Mouse (Mus musculus) G1E (cell line): ENCODE measurements around the gene Cyp2c50. TPM values are rescaled to one million over a fixed set of nuclear protein-coding genes. Genes with fewer than 3 reads are reported as not detected.
"Not testable (repeated sequence)": the region's sequence is repeated elsewhere in the genome, so short reads cannot be mapped to it uniquely, and the experiment has no call there.

ENCODE experiments used
- ATAC-seq: 2 replicates; pipeline ENCODE4 v1.8.0; 2016; ENCODE audit warnings: mild to moderate bottlenecking; ENCODE audit not compliant: insufficient number of reproducible peaks, poor library complexity, low FRiP score, severe bottlenecking; ENCODE audit errors: extremely low read depth
- DNase-seq: peaks from one replicate; pipeline ENCODE4 v3.0.0; 2012; ENCODE audit warnings: low spot score
- H3K27me3 ChIP-seq: 2 replicates; pipeline ENCODE4 v1.6.1; 2012; ENCODE audit warnings: mild to moderate bottlenecking, low read length, inconsistent platforms; ENCODE audit not compliant: insufficient read depth
- H3K36me3 ChIP-seq: replicated peaks from 2 replicates; pipeline ENCODE3; 2012; ENCODE audit warnings: mild to moderate bottlenecking, inconsistent platforms
- H3K4me1 ChIP-seq: 2 replicates; pipeline ENCODE4 v1.6.1; 2012; ENCODE audit warnings: low read depth, low read length, inconsistent platforms, mixed read lengths; ENCODE audit not compliant: insufficient read depth
- H3K4me3 ChIP-seq: 2 replicates; pipeline ENCODE4 v1.5.1; 2012; ENCODE audit warnings: low read depth, mild to moderate bottlenecking, inconsistent platforms, low read length, moderate library complexity, mixed read lengths
- H3K9me3 ChIP-seq: replicated peaks from 2 replicates; pipeline ENCODE4 v1.6.1; 2012; ENCODE audit warnings: inconsistent platforms
- CTCF ChIP-seq: IDR thresholded peaks from 2 replicates; pipeline ENCODE4 v1.5.1; 2012; ENCODE audit warnings: low read depth, low read length, inconsistent platforms, mixed read lengths
- GATA1 ChIP-seq: IDR thresholded peaks from 2 replicates; pipeline ENCODE4 v1.6.1; 2012; ENCODE audit warnings: borderline replicate concordance, low read length, inconsistent platforms, mixed read lengths
- GATA2 ChIP-seq: IDR thresholded peaks from 2 replicates; pipeline ENCODE4 v1.6.1; 2012; ENCODE audit warnings: low read depth, low read length, inconsistent platforms, borderline replicate concordance
- POLR2AphosphoS5 ChIP-seq: IDR thresholded peaks from 2 replicates; pipeline ENCODE4 v1.6.1; 2012; ENCODE audit warnings: low read depth, low read length, inconsistent platforms; ENCODE audit not compliant: insufficient replicate concordance
- TAL1 ChIP-seq: conservative IDR thresholded peaks from 2 replicates; pipeline ENCODE4 v1.6.1; 2012; ENCODE audit warnings: low read depth, low read length, inconsistent platforms, mixed read lengths
- polyA plus RNA-seq: library from polyadenylated mRNA; stranded (reverse); fragments of >175 nt; gene quantifications from 2 replicates; pipeline ENCODE4 v1.2.3, GENCODE M21; 2012
- total RNA-seq, 2 experiments: library from RNA; stranded (forward) in 1 of 2; stranded (reverse) in 1 of 2; fragments of 200-1000 nt in 1 of 2; fragments of >200 nt in 1 of 2; fragmentation: Nextera tagmentation in 1 of 2; gene quantifications; 2 replicates each; pipeline ENCODE4 v1.2.3; 2014 to 2017

Cyp2c50 gene
- total RNA-seq (2014; fragmentation: Nextera tagmentation) (not detected in 2 replicates), total RNA-seq (2017) (not detected in 2 replicates), polyA plus RNA-seq (not detected in 2 replicates)

DNA sequence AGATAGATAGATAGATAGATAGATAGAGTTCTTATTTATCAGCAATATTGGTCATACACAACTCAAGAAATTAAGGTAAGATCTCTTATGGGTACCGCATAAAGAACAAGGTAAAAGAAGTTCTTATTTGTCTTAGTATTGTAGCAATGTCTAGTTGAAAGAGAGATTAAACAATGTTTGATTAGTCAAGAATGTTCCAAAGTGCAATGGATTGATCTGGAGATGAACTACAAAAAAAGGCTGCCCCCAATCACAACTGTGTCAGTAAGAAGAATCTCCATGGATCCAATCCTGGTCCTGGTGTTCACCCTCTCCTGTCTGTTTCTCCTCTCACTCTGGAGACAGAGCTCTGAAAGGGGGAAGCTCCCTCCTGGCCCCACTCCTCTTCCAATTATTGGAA lies at the start of gene Cyp2c50:
Gene Cyp2c50, plus strand, starts transcription at position 268 of the 400 bp plus-strand sequence.
- H3K4me1 ChIP-seq, DNase-seq, H3K27me3 ChIP-seq, ATAC-seq, H3K4me3 ChIP-seq, H3K9me3 ChIP-seq, H3K36me3 ChIP-seq: not testable (repeated sequence)

DNA sequence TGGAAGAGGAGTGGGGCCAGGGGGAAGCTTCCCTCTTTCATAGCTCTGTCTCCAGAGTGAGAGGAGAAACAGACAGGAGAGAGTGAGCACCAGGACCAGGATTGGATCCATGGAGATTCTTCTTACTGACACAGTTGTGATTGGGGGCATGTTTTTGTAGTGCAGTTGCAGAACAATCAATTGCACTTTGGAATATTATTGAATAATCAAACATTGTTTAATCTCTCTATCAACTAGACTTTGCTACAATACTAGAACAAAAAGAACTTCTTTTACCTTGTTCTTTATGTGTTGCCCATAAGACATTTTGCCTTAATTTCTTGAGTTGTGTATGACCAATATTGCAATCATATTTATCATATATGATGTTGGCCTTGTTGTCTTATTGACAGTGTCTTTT lies 15.8 kb upstream of the Cyp2c50 start, which contains the start of gene Cyp2c54:
Gene Cyp2c54, minus strand, starts transcription at position 127 of the 400 bp plus-strand sequence.
- Histone ChIP-seq H3K4me1 (no peaks in the 10 kb centered on the region), H3K9me3 (no peaks in the 10 kb centered on the region), H3K27me3 (no peaks in the 10 kb centered on the region), H3K4me3 (no peak within 1 kb of the TSS), H3K36me3 (no peaks in the 10 kb centered on the region)
- DNase-seq (no peak), ATAC-seq (no peak)
- TF ChIP-seq GATA2 = no peak
- no peak for TF ChIP-seq POLR2AphosphoS5
- no peak for TF ChIP-seq TAL1
- TF ChIP-seq CTCF = no peak
- TF ChIP-seq GATA1 = no peak

DNA sequence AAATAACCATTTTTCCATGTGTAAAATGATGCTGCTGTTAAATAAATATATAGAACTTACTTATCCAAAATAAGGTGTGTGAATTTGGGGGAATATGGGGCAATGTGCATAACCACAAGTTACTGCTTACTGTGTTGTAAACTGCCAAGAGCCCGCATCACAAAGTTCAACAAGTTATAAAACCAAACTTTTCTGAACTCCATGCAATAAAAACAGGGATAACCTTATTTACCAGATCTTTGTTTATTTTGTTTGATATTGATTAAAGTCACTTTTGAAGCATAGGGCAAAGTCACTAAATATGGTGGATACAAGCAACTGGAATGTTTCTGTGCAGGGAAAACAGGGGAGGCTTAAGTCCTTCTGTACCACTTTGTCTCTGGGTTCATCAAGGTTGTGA lies 1.1 kb upstream of the Cyp2c50 start:
- Histone ChIP-seq H3K36me3 (no peaks in the 10 kb centered on the region), H3K9me3 (no peaks in the 10 kb centered on the region), H3K27me3 (no peaks in the 10 kb centered on the region), H3K4me1 (no peaks in the 10 kb centered on the region), H3K4me3 (no peak overlapping the region)
- TF ChIP-seq CTCF = no peak
- TF ChIP-seq TAL1 = no peak
- TF ChIP-seq GATA2 = no peak
- TF ChIP-seq POLR2AphosphoS5 = no peak
- no peak for TF ChIP-seq GATA1
- DNase-seq = no peak
- no peak for ATAC-seq

DNA sequence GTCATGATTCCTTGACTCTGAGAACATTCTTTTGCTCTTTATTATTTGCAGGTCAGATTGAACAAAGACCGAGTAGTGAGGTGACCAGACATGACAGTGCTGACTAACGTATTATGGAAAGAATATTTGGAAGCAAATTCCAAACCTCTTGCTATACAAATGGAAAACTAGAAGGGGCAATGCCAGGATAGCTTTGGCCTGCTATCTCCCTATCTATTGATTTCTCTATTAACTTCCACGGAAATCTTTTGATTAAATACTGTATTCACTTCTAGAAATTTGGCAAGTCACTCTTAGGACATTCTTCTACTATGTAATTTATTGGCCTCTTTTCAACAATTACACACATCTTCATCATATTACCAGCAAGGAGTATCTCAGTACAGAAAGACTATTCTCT lies 1.6 kb downstream of the Cyp2c50 start:
- DNase-seq = no peak
- H3K4me1 ChIP-seq = no peaks in the 10 kb centered on the region
- no peaks in the 10 kb centered on the region for H3K36me3 ChIP-seq
- no peaks in the 10 kb centered on the region for H3K27me3 ChIP-seq
- no peak for ATAC-seq
- no peaks in the 10 kb centered on the region for H3K9me3 ChIP-seq
- TF ChIP-seq CTCF (no peak), TAL1 (no peak), POLR2AphosphoS5 (no peak), GATA1 (no peak), GATA2 (no peak)
- no peak overlapping the region for H3K4me3 ChIP-seq

DNA sequence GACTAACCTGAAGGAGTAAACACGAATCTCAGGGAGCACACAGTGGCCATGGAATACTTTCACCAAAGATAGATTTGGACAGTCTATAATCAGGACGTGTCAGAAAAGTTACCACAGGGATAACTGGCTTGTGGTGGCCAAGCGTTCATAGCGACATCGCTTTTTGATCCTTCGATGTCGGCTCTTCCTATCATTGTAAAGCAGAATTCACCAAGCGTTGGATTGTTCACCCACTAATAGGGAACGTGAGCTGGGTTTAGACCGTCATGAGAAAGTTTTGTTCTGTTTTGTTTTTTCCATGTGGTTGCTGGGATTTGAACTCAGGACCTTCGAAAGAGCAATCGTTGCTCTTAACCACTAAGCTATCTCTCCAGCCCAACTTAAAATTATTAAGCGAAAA lies 30.1 kb downstream of the Cyp2c50 start:
- not testable (repeated sequence) for H3K9me3 ChIP-seq, H3K4me3 ChIP-seq, H3K4me1 ChIP-seq, ATAC-seq, H3K27me3 ChIP-seq, DNase-seq, H3K36me3 ChIP-seq

DNA sequence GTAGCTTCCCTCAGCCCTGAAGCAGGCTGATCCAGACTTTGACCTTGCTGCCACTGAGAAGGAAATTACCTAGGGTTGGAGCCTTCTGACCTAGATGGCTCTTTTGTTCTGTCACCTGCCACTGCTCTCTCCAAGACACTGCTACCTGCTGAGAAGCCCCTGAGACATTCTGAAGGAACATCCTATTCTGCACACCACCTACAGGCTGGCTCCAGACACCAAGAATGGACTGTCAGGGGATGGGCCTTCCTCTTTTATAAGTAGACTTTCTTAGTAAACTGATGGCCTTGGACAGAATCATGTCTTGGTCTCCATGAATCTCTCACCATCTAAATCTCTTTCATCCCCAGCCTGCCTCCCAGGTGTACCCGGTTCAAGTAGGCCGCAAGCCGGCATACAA lies 35.7 kb downstream of the Cyp2c50 start:
- not testable (repeated sequence) for ATAC-seq, H3K4me1 ChIP-seq, H3K4me3 ChIP-seq, DNase-seq, H3K9me3 ChIP-seq, H3K27me3 ChIP-seq, H3K36me3 ChIP-seq

DNA sequence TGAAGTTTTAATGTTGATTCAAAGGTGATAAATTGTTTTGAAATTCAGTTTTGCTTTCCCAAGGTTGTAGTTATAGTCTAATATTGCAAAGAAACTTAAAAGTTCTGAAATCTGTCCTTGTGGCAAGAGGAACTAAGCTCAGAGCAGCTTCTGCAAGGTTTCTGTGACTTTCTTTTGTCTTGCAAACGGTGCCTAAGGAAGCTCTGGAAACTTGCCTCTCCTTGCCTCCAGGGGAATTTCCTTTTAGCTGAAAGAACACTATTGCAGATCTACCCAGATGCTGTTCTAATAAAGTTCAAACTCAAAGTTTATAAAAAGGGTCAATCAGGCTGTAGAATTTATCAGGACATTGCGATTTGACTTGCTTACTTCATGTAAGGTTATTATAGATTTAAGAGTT lies 37.5 kb downstream of the Cyp2c50 start:
- not testable (repeated sequence) for H3K36me3 ChIP-seq, H3K27me3 ChIP-seq, H3K4me3 ChIP-seq, H3K9me3 ChIP-seq, ATAC-seq, DNase-seq, H3K4me1 ChIP-seq

Other genes with a start within 250 kb of the Cyp2c50 start
- gene Cyp2c69, start 202.9 kb upstream of the Cyp2c50 start, total RNA-seq (2014; fragmentation: Nextera tagmentation) = not detected in 2 replicates
- gene Cyp2c69, start 202.9 kb upstream of the Cyp2c50 start, total RNA-seq (2017) = not detected in 2 replicates
- not detected in 2 replicates for gene Cyp2c69, start 202.9 kb upstream of the Cyp2c50 start, polyA plus RNA-seq
- not detected in 2 replicates for gene Cyp2c37, start 97.3 kb upstream of the Cyp2c50 start, total RNA-seq (2014; fragmentation: Nextera tagmentation)
- gene Cyp2c37, start 97.3 kb upstream of the Cyp2c50 start, total RNA-seq (2017) = not detected in 2 replicates
- not detected in 2 replicates for gene Cyp2c37, start 97.3 kb upstream of the Cyp2c50 start, polyA plus RNA-seq
- gene Cyp2c54, start 15.9 kb upstream of the Cyp2c50 start, total RNA-seq (2014; fragmentation: Nextera tagmentation) = not detected in 2 replicates
- gene Cyp2c54, start 15.9 kb upstream of the Cyp2c50 start, total RNA-seq (2017) = not detected in 2 replicates
- gene Cyp2c54, start 15.9 kb upstream of the Cyp2c50 start, polyA plus RNA-seq = not detected in 2 replicates
- gene Cyp2c70, start 97.6 kb downstream of the Cyp2c50 start, total RNA-seq (2014; fragmentation: Nextera tagmentation) = not detected in 2 replicates
- not detected in 2 replicates for gene Cyp2c70, start 97.6 kb downstream of the Cyp2c50 start, total RNA-seq (2017)
- not detected in 2 replicates for gene Cyp2c70, start 97.6 kb downstream of the Cyp2c50 start, polyA plus RNA-seq
- gene Pdlim1, start 182.2 kb downstream of the Cyp2c50 start, total RNA-seq (2014; fragmentation: Nextera tagmentation) = not detected in 2 replicates
- 0.05 TPM in 1 of 2 replicates, not detected in the other for gene Pdlim1, start 182.2 kb downstream of the Cyp2c50 start, total RNA-seq (2017)
- 0.02 TPM in 1 of 2 replicates, not detected in the other for gene Pdlim1, start 182.2 kb downstream of the Cyp2c50 start, polyA plus RNA-seq